Mouse (Mus musculus): ENCODE measurements around the gene Mrps23.
A peak's percentile ranks its signal among the peaks of the same experiment; 100 is the strongest.

Gene Mrps23

DNA sequence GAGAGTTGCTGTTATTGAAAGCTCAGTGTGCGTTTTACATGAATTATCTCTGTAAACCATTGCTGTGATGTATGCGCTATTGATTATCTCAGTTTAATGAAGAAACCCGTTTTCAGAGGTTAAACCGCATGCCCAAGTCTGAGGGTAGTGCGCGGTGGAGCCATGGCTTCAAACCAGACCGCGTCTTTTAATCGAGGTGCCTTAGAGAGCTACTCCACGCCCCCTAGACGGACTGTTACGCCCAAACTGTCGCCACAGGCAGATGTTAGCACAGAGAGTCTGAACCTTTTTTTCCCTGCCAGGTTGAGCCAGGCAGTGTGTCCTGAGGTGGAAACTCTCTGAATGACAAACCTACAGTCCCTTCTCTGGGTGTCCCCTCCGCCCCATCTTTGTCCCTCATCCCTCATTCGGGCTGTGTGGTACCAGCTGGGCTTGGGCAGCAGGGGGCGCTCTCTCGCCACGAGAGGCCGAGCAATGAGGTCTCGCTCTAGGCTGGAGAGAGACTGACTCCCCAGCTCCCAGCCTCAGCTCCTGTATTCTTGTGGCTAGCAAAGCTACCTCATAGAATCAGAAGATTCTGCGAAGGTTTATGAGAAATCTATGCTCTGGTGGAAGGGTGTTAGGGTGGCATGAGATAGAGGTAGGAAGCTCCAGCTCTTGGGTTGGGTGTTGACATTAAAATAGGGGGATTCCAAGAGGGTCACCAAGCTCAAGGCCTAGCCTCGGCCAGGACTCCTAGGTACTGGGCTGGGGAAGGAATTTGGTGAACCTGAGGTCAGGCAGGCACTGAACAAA is 48.0 kb downstream of the Mrps23 start:
- peak; percentile 90 for DNase-seq

DNA sequence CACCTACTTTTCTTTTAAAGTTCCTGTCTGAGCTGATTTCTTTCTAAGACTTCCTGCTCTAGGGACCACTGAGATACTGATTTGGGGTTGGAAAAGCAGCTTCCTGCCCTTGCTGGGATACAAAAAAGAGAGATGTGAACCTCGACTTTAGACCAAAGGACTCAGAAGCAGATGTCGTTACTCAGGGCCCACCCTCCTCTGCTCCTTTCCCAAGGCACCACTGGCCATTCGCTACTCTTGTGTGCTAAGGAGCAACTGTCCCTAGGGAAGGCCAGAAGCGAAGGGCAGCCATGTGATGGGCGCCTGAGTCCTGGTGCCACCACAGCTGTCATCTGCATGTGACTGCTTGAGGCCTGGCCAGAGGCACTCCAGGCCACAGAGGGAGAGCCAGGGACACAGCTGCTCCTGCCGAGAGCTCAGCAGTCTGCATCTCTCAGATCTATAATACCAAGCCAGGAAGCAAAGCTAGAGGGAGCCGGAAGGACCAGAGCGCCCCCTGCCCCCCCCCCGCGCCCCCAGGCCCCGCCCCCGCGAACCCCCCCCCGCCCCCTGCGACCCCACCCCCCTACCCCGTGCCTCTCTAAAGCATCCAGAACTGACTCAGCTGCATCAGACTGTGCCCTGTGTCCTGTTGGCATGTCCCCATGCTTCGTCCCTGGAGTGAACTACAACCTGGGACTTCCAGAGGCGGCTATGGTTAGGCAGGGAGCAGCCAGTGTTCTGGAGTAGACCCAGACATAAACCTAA is 48.8 kb downstream of the Mrps23 start:
- peak; percentile 60 for DNase-seq

DNA sequence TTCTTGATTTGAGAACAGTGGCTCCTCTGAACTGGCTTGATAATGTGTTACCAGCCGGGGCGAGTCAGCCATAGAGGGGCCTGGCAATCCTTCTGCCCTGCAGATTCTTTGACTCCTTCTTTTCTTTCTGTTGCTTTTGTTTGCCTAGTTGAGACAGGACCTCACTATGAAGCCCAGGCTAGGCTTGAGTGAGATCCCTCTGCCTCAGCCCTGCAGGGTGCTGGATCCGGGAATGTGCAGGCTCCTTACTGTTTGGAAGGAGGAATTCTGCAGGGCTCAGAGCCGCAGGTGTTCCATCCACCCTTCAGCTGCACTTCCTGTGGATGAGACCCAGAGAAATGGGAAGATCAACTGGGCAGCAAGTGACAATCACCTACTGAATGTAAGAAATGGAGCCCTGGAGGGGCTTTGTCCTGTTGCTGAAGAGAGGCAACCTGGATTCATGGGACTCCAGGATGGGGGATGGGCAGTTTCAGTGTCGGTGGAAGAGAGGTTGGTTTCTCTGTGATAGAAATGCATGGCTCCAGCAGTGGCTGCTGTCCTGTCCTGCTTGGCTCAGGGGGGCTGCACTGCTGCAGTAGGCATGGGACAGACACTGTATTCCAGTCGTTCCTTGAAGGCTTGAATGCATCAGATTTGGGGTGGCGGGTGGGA is 49.5 kb downstream of the Mrps23 start:
- peak; percentile 56 for DNase-seq

DNA sequence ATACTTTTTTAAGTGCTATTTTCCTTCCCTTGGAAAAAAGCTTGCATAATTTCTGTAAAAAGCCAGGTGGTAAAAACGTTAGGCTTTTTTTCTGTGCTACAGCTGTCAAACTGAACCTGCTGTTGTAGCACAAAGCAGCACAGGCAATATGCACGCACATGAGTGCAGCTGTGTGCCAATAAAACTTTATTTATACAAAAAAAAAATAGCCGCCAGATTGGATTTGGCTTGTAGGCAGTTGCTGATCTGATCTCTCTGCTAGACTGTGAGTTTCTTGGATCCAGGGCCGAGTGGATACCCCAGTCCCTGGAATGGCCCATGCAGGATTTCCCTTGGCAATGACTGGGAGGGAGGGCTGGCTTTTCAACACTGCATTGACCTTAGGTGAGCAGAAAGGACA is 53.5 kb downstream of the Mrps23 start:
- no peak for DNase-seq

DNA sequence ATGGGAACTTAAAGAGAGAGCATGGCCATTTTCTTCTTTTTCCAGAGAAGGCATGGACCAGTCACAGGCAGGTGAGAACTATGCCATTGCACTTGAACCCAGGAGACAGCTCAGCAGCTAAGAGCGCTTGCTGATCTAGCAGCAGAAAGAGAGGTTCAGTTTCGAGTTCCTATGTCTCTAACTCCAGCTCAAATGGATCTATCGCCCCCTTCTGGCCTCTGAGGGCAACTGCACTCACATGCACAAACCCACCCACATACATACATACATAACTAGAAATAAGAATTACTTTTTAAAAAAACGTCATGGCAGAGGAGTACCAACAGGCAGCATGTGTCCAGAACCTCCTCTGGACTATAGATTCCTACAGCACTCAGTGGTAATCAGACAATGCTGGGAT is 54.0 kb downstream of the Mrps23 start:
- no peak for DNase-seq

DNA sequence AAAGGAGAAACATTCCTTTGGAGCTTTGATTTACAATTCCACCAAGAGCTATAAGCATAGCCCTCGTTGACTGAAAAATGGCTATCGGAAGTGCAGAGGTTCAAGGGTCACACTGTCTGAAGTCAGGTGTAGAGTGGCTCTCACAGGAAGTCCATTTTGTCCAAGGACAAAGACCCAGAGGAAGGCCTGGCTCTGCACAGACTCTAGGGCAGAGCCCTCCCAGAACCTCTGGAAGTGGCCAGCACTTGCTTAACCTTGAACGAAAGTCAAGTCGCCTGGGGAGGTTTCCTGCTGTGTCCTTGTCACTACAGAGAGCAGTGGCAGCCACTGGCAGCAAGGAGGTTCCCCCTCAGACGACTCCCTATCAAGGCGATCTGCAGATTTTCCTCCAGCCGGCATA is 56.3 kb downstream of the Mrps23 start:
- no peak for DNase-seq
